Mouse (Mus musculus): Measurements from ENCODE around the gene Zbtb17.

Zbtb17 gene

GRCm38 (mm10) chr4:141488670-141489069 lies 44.2 kb downstream of the Zbtb17 start:
- no peak for DNase-seq (ENCODE audit: low spot score in 2 of 2)

- DNase-seq (ENCODE audit: low spot score in 2 of 2): no peak
Measured at GRCm38 (mm10) chr4:141500637-141501036, 56.2 kb downstream of the Zbtb17 start.

- no peak for DNase-seq (ENCODE audit: low spot score in 2 of 2)
Measured at GRCm38 (mm10) chr4:141501058-141501457, 56.6 kb downstream of the Zbtb17 start.

- DNase-seq (ENCODE audit: low spot score in 2 of 2): no peak
Measured at GRCm38 (mm10) chr4:141502723-141503122, 58.3 kb downstream of the Zbtb17 start.

GRCm38 (mm10) chr4:141504471-141504870 lies 60.0 kb downstream of the Zbtb17 start:
- no peak for DNase-seq (ENCODE audit: low spot score in 2 of 2)

GRCm38 (mm10) chr4:141505810-141506209 lies 61.4 kb downstream of the Zbtb17 start:
- no peak for DNase-seq (ENCODE audit: low spot score in 2 of 2)

GRCm38 (mm10) chr4:141506352-141506751 lies 61.9 kb downstream of the Zbtb17 start:
- peak; percentile 27 to 46 for DNase-seq (ENCODE audit: low spot score in 2 of 2)

GRCm38 (mm10) chr4:141506893-141507292 lies 62.4 kb downstream of the Zbtb17 start:
- DNase-seq (ENCODE audit: low spot score in 2 of 2): no peak

- DNase-seq (ENCODE audit: low spot score in 2 of 2): no peak
Measured at GRCm38 (mm10) chr4:141510457-141510856, 66.0 kb downstream of the Zbtb17 start.

- no peak for DNase-seq (ENCODE audit: low spot score in 2 of 2)
Measured at GRCm38 (mm10) chr4:141512145-141512544, 67.7 kb downstream of the Zbtb17 start.

GRCm38 (mm10) chr4:141514179-141514641 lies 69.8 kb downstream of the Zbtb17 start:
- DNase-seq (ENCODE audit: low spot score in 2 of 2): no peak
